Mouse (Mus musculus) heart, postnatal 36 days (tissue): ENCODE results near the gene H2-T22. TPM values are rescaled to one million over a fixed set of nuclear protein-coding genes. Genes with fewer than 3 reads are reported as not detected.
"Not testable (repeated sequence)": the region's sequence is repeated elsewhere in the genome, so short reads cannot be mapped to it uniquely, and the experiment has no call there.

Source experiments
- DNase-seq, 2 experiments: peaks; one replicate each; pipeline ENCODE4 v3.0.0; 2021 to 2022
- intact Hi-C: fragments of 180-260 bp; cut with DNase I; formaldehyde crosslinking; loops from one replicate; pipeline ENCODE4 v1.15.1; 2025
- total RNA-seq, 2 experiments: library from RNA; stranded (reverse); gene quantifications; 2 replicates each; pipeline ENCODE4 v1.2.3; 2021

Gene H2-T22
- 1 to 10 TPM; 9.5 to 10.0 TPM for total RNA-seq

DNA sequence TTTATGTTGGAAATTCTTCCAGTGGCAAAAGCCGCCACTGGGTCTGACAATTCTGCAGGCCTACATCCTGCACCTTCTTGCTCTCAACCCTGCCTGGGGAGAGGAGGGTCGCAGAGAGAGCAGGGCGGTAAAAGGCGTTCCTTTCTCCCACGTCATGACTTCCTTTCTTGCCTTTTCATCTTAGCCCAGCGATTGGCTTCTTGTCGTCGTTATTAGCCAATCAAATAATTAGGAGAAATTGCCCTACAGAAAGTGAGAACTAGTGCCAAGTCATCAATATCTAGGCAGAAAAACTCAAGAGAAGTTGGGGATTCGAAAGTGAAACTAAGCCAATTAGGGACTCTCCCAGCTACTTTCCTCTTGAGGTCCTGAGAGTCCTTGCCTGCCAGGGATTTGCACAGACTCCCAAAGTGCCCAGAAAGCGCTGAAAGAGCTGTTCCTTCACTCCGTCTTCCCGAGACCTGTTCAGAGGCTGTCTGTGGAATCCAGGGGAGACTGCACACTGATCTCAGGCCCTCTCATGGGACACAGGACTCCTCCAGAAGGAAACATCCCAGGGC, at the start of gene H2-T22, which contains the start of gene Gm6034:
H2-T22 (minus strand) TSS at position 138 of the 560 bp plus-strand sequence.
Gm6034 (plus strand) TSS at position 352 of the 560 bp plus-strand sequence.
- peak; percentile 66 to 72 for DNase-seq
- intact Hi-C loops, result not testable (repeated sequence)

DNA sequence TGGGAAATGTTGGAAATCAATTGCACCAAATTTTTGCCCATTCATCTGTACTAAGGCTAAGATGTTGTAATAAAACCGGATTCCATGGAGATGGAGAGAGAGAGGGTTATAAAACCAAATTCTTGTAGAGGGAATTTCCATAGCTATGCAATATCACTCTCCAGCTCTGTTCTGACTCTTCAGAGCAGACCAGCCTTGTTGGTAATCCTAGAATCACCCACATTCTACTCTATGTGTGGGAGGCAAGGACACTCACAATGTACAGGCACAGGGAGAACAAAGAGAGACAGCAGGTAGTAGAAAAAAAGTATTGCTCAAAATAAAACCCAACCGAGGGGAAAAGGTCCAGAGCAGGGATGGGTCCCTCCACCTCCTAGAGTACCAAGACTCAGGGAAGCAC, 49.4 kb upstream of the H2-T22 start:
- intact Hi-C loops, DNase-seq: not testable (repeated sequence)

DNA sequence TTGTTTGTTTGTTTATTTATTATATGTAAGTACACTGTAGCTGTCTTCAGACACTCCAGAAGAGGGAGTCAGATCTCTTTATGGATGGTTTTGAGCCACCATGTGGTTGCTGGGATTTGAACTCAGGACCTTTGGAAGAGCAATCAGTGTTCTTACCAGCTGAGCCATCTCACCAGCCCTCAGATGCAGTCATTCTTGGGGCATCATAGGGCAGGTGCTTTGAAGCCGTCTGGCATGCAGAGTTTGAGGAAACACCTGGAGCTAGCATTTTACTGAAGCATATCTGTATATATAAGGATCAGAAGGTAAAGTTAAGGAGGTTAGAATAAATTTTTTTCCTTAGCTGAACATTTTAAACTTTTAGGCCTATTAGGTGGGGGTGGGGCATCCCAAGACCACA, 43.4 kb upstream of the H2-T22 start:
- DNase-seq, result not testable (repeated sequence)
- intact Hi-C loops, result loop anchor here (2.0 to 5.0 kb wide), 2 partner anchors 61 to 101 kb away; no protein-coding TSS in a partner anchor

DNA sequence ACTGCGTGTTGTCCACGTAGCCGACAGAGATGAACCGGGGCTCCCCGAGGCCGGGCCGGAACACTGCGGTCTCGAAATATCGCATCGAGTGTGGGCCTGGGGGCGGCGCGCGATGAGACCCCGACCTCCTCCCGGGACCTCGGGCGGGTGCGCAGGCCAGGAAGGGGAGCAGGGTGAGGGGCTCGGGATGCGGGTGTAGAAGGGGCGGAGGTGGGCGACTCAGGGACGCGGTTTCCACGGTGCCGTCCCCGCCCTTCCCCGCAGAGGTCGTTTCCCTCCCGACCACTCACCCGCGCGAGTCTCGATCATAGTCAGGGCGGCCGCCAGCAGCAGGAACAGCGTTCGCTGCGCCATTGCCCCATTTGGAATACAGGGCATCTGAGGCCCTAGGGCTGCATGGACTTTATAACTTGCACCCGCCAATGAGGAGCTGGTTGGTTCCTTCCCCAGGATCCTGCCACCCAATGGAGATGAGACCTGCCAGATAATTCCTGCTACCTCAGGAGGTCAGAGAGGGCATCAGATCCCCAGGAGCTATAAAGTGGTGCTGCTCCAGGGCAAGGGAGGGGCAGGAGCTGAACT, 41.4 kb upstream of the H2-T22 start:
- intact Hi-C loops, result no loop called here
- no peak for DNase-seq

DNA sequence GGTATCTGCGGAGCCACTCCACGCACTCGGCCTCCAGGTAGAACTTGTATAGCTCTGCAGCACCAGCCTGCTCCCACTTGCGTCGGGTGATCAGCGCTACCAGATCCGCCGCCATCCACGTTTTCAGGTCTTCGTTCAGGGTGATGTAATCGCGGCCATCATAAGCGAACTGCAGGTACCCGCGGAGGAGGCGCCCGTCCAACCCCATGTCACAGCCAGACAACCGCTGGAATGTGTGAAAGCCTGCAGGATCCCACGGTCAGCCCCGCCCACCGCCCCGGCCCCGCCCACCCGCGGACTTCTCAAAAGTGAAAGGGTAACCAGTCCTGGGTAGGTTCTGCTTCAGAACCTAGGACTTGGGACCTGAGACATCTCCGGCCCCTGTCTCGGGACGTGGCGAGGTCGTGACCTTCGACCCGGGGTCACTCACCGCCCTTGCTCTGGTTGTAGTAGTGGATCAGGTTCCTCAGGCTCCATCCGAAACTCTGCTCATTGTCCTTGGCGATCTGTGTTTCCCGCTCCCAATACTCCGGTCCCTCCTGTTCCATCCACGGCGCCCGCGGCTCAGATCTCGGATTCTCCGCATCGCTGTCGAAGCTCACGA, 40.8 kb upstream of the H2-T22 start:
- intact Hi-C loops, result no loop called here
- DNase-seq, result peak; percentile 17 to 27

DNA sequence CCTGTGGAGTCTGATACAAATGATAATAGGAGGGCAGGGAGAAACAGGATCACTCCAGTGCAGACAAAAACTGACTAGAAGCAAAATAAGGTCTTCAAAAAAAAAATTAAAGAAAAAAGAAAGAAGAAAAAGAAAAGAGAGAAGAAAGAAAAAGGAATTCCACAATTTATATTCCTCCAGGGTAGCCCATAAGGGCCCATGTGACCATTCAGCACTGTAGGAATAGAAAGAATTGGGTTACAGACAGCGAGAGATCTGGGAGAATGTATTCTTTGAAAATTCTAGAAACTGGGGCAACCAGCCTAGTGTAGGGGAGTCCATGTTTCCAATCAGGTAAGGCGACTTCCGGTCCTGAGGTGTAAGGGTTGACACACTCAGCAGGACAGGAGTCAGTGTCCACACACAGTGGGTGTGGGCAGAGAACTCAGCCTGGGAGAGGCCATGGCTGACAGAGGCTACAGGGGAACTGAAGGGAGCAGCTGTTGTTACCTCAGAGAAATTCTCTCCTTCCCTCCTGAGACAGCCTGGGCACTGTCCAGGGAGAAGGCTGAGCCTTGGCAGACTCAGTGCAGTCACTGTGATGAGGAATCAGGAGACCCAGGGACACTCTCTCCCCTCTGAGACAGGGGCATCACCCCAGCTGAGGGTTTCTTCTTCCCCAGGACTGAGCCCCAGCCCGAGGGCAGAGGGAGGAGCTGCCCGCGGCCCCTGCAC, 40.1 kb upstream of the H2-T22 start:
- not testable (repeated sequence) for DNase-seq

DNA sequence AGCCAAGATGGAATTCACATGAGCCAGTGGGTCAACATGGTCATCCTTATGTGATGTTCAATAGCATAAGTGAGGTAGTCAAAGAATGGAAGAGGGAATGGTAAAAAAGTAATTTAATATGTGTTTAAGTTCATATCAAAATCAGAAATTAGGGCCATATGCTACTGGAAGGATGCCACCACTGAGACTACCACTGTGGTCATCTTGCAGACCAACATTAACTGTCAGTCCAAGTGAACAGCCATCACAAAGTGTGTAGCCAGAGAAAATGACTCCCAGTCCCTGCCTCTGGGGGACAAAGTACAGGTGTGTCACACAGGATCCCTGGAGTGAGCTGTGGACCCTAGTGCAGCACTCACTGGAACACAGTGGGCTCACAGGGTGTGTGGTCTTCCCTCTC, 39.4 kb upstream of the H2-T22 start:
- intact Hi-C loops, DNase-seq: not testable (repeated sequence)

More for the DNA sequence above, 40.1 kb upstream of the H2-T22 start:
- intact Hi-C loops, result not testable (repeated sequence)

DNA sequence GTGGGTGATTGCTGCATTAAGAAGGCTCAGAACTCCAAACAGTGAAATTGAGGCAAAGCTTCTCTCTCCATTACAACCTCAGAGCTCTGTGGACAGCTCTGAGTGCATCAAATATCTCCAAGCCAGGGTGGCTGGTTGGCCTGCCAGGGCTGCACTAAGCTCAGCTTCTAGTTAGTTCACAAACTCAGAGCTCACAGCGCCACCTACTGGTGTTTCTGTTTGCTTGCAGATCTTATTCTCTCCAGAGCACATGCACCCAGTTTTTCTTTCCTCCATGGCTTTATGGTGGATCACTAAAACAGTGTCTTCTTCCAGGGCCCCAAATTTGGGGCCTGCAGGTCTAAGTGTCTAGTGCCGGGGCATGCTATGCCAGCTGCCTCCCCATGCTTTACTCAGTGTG, 18.3 kb upstream of the H2-T22 start:
- intact Hi-C loops, result loop anchor here (1.0 to 10.0 kb wide), 2 partner anchors 126 to 131 kb away; no protein-coding TSS in a partner anchor
- DNase-seq, result peak; percentile 80 to 87

DNA sequence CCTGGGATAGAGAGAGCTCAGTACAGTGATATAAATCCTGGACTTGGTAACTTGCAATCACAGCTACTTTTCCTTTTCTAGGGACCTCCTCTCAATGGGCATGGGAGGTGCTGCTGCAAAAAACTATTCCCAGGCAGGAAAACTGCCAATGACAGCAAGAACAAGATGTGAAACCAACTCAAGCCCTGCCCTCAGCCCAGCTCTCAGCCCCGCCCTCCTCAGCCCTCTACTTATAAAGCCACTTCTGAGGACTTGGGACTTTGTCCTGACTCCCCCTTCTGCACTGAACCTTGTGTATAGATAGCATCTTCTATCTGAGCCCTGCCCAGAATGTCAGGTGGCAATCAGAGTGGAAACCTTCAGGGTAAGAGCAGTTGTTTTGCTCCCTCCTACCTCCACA, 15.8 kb upstream of the H2-T22 start, which contains the start of gene Gm11127:
Gm11127 (minus strand) TSS at position 10 of the 400 bp plus-strand sequence.
- intact Hi-C loops, DNase-seq: not testable (repeated sequence)

DNA sequence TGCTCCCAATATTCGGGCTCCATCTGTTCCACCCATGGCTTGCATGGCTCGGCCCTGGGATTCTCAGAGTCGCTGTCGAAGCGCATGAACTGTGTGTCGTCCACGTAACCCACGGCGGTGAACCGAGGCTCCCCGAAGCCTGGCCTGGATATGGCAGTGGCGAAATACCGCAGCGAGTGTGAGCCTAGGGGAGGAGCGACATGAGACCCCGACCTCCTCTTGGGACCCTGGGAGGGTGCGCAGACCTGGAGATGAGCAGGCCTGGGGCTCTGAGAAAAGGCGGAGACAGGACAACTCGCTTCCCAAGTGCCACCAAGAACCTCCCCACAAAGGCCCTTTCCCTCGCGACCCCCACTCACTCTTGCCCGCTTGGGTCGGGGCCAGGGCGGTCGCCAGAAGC, 15.4 kb upstream of the H2-T22 start:
- DNase-seq, intact Hi-C loops: not testable (repeated sequence)

DNA sequence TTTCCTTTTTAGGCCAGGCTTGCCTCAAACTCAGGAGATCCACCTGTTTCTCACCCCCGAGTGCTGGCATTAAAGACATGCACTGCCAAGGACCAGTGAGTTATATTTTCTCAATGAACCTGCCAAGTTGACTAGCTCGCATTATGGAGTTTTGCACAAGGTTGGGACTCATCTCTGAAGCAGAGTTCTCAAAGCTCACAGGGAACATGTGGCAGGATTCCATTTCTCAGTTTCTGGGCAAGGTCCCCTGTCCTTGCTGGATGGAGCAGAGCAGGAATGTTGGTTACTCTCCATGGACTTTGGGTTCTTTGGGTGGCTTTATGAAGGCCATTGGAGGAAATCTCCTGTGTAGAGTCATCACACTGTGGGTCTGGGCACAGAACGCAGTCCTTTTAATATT, 739 bp upstream of the H2-T22 start:
- intact Hi-C loops, result no loop called here
- DNase-seq, result no peak

DNA sequence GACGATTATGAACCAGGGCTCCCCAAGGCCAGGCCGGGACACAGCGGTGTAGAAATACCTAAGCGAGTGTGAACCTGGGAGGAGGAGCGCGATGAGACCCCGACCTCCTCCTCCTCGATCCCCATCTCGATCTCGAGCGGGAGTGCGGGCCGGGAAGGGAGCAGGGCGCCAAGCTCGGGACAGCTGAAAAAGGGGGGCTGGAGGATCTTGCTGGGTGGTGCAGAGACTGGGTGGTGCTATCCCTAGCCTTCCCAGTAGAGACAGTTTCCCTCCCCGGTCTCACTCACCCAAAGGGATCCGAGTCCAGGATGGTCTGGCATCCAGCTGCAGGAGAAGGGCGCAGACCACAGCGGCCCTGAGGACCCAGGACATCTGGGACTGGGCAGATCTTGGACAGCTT, 492 bp downstream of the H2-T22 start:
- DNase-seq, intact Hi-C loops: not testable (repeated sequence)

DNA sequence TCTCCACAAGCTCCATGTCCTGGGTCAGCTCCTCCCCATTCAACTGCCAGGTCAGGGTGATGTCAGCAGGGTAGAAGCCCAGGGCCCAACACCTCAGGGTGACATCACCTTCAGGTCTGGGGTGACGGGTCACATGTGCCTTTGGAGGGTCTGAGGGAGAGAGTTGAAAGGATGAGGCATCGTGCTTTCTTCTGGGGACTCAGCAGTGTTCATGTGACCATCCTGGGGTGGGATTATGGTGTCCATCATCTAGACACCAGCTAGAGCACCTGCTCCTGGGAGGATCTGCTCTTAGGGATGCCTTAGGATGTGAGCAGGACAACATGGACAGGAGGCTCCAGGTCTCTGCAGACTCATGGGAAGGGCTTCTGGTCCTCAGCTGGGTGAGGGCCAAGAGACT, 1.9 kb downstream of the H2-T22 start:
- DNase-seq, intact Hi-C loops: not testable (repeated sequence)

DNA sequence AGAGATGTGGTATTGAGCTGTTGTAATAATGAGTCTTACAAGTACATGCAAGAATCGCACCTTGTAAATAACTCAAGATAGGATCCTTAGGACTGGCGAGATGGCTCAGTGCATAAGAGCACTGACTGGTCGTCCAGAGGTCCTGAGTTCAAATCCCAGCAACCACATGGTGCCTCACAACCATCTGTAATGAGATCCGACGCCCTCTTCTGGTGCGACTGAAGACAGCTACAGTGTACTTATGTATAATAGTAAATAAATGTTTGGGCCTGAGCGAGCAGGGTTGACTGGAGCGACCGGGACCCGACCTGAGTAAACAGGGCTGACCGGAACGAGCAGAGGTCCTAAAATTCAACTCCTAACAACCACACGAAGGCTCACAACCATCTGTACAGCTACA, 6.4 kb downstream of the H2-T22 start:
- intact Hi-C loops, result loop anchor here (10.0 kb wide), 1 partner anchor 101 kb away; no protein-coding TSS in a partner anchor

DNA sequence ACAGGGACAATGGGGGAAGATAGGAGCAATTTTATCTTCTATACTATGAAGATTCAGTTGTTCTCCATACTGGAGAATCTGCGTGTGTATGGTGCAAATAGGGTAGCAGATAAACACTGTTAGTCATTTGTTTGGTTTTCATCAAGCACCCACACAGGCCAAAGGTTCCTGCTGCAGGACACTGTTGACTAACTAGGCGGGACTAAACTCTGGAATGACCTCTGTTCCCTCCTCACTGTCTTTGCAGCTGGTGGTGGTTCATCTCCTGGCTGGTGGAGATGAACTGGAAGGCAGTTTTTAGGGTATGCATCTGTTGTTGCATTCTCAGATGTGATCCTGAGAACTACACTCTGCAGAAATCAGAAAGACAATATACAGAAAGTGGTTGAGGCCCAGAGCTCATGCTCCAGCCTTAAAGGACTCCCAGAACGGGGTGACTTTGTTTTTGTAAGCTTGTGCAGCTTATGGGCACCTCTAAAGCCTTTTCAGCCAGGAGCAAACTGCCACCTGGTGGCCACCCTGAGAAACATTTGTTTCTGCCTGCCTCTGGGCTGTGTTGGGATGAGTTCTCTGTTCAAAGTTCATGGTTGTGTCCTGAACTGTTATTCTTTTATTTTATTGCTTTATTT, 7.4 kb downstream of the H2-T22 start:
- intact Hi-C loops, result loop anchor here (1.0 to 10.0 kb wide), 2 partner anchors 38 to 100 kb away; no protein-coding TSS in a partner anchor
- peak; percentile 65 to 68 for DNase-seq

More for the DNA sequence above, 6.4 kb downstream of the H2-T22 start:
- not testable (repeated sequence) for DNase-seq

DNA sequence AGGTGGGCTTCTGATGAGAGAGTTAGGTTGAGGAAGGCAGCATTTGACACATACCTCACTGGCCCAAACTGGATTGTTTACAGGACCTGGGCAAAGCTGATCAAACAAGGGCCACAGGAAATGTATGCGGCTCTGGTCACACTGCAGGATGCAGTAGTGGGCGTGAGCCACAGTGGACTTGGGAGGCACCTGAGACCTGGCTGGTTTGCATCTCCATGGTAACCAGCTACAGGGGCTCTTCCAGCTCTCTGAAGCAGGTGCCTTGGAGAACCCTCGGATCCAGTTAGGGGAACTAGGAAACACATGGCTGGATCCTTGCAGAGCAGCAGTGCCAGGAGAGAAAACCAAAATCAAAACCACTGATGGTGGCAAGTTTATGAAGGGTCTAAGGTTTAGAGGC, 8.0 kb downstream of the H2-T22 start:
- intact Hi-C loops, result loop anchor here (10.0 kb wide), 1 partner anchor 100 kb away; no protein-coding TSS in a partner anchor
- DNase-seq, result not testable (repeated sequence)

DNA sequence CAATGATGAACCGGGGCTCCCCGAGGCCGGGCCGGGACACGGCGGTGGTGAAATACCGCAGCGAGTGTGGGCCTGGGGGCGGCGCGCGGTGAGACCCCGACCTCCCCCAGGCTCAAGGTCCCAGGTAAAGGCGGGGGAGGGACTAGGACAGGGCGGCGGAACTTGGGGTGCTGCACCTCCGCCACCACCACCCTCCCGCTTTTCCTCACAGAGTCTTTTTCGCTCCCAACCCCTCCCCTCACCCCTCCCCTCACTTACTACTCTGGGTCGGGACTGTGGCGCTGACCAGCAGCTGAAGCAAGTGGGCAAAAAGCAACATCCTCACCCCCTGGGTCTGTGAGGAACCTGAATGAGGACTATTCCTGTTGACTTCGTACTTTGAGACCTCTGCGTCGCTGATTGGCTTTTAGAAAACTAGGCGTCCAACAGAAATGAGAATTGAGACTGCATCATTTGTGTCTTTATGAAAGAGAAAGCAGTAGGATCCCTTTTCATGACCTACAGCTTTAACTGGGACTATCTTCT, 10.1 kb downstream of the H2-T22 start, which contains the start of gene H2-T23:
H2-T23 (minus strand) TSS at position 505 of the 525 bp plus-strand sequence.
- intact Hi-C loops, result loop anchor here (1.0 to 10.0 kb wide), 2 partner anchors 12 to 98 kb away; partner anchors contain the start of gene H2-T24

DNA sequence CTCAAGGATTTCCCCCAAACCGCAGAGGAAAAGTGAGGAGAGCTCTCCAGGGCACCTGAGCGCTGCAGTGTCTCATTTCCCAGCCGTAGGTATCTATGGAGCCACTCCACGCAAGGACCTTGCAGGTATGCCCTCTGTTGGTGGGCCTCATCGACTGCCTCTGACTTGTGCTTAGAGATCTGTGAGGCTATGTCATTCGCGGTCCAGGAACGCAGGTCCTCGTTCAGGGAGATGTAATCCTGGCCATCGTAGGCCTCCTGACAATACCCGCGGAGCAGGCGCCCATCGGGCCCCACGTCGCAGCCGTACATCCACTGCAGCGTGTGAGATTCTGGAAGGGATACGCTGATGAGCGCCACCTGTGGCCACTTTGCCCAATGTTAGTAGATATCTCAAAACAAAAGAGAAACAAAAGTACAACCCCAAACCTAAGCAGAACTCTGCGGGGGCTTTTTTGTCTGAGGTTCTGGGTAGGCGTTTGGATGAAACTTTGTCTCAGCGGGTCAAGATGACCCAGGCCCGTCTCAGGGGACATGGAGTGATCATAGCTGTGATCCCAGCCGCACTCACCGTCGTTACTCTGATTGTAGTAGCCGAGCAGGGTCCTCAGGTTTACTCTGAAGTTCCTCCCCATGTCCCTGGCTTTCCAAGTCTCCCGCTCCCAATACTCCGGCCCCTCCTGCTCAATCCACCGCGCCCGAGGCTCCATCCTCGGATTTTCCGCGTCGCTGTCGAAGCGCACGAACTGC, 10.8 kb downstream of the H2-T22 start:
- peak; percentile 52 to 69 for DNase-seq
- intact Hi-C loops, result loop anchor here (1.0 to 10.0 kb wide), 2 partner anchors 11 to 97 kb away; partner anchors contain the start of gene H2-T24

More for the DNA sequence above, 10.1 kb downstream of the H2-T22 start, which contains the start of gene H2-T23:
- peak; percentile 65 to 66 for DNase-seq
